In the genomic region with DNA sequence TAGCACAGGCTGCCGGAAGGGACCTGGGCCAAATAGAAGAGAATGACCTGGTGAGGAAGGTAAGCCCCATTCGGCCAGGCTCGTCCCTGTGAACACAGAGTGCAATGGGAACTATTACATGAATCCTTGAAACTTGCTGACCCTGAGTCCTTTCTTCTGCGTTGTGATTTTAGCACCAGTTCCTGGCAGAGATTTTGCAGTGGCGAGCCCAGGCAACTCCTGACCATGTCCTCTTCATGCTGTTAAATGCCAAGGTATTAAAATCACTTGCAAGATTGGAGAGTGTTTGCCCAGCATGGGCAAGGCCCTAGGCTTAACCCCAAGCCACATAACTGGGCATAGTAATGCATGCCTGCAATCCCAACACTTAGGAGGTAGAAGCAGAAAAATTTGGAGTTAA, we compare ENCODE assay signal across 13 mouse cellular contexts.
"Had no signal": no experiment of that assay in that cellular context is flagged by ENCODE, and none has a peak within 500 bp of the region (broad histone marks: within the 10 kb centered on the region; RNA-seq: fewer than 3 reads in every experiment).

No protein-coding gene starts in this region.

- H3K4me3 ChIP-seq: kidney, embryonic 15.5 days; left cerebral cortex, adult 2 months; limb, embryonic 15.5 days; liver, embryonic 12.5 days; lung, embryonic 15.5 days; midbrain, embryonic 12.5 days; neural tube, embryonic 13.5 days had no signal

- H3K27ac ChIP-seq: left cerebral cortex, adult 2 months; limb, embryonic 15.5 days; liver, embryonic 12.5 days; lung, embryonic 15.5 days; midbrain, embryonic 12.5 days; neural tube, embryonic 13.5 days had no signal

- H3K4me2 ChIP-seq: kidney, embryonic 15.5 days; limb, embryonic 15.5 days; liver, embryonic 12.5 days; lung, embryonic 15.5 days; midbrain, embryonic 12.5 days; neural tube, embryonic 13.5 days had no signal

- DNase-seq: kidney, postnatal 25 days; retina, postnatal 1 day; right cerebral cortex, postnatal 4 days; thymus, adult 18-20 months; thymus, postnatal 14 days had no signal

- ATAC-seq: liver, embryonic 12.5 days; midbrain, embryonic 16.5 days had no signal

- H3K4me1 ChIP-seq: limb, embryonic 15.5 days; lung, embryonic 15.5 days; midbrain, embryonic 12.5 days; neural tube, embryonic 13.5 days had no signal

- H3K27me3 ChIP-seq: kidney, embryonic 15.5 days; limb, embryonic 15.5 days; liver, embryonic 12.5 days; lung, embryonic 15.5 days; midbrain, embryonic 12.5 days; neural tube, embryonic 13.5 days had no signal

- H3K9me3 ChIP-seq: kidney, embryonic 15.5 days; limb, embryonic 15.5 days; liver, embryonic 12.5 days; lung, embryonic 15.5 days; midbrain, embryonic 12.5 days; neural tube, embryonic 13.5 days had no signal

- H3K9ac ChIP-seq: kidney, embryonic 15.5 days; limb, embryonic 15.5 days; liver, embryonic 12.5 days; lung, embryonic 15.5 days; midbrain, embryonic 12.5 days; neural tube, embryonic 13.5 days had no signal
